Mouse (Mus musculus) spleen, adult 2 months (tissue): ENCODE measurements around the gene Gsk3a.

Experiments
- CTCF ChIP-seq: fragments of 200-500 bp; IDR thresholded peaks from 2 replicates; pipeline ENCODE4 v1.5.1; 2011; ENCODE audit warnings: mild to moderate bottlenecking, inconsistent platforms; ENCODE audit not compliant: insufficient read depth, insufficient read length, insufficient replicate concordance; ENCODE audit errors: extremely low read depth
- POLR2A ChIP-seq: fragments of 200-500 bp; IDR thresholded peaks from 2 replicates; pipeline ENCODE4 v1.6.1; 2011; ENCODE audit warnings: low read depth, low read length, inconsistent platforms

- no peak for TF ChIP-seq CTCF
- no peak for TF ChIP-seq POLR2A
Observed at GRCm38 (mm10) chr7:25249314-25250140, 11.9 kb upstream of the Gsk3a start.
